Mouse (Mus musculus): ENCODE measurements around the gene Ccl27a.

DNA sequence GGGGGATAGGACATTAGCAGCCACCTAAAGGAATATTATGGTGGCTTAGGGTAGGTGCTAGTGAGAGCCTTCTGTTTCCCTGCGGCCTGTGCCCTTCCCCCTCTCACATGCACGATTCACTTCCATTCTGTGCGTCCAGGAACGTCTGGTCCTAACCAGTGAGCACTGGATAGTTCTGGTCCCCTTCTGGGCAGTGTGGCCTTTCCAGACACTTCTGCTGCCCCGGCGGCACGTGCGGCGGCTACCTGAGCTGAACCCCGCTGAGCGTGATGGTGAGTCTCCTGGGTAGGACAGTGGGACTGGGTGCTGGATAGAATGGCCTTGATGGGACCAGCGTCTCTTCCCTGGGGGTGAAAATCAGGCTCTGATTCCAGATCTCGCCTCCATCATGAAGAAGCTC is 16.7 kb downstream of the Ccl27a start:
- TF ChIP-seq CTCF (IDR thresholded peaks at IDR 0.05) (no peak), POLR2A (IDR thresholded peaks at IDR 0.05; ENCODE audit: insufficient read depth, low read depth, low read length) (no peak), EP300 (IDR thresholded peaks at IDR 0.05; ENCODE audit: insufficient read depth, low read depth, low read length) (no peak)

All from heart, adult 2 months (tissue).